Mouse (Mus musculus) testis, adult 10 weeks (tissue): Measurements from ENCODE around the gene Zfp69. TPM values are rescaled to one million over a fixed set of nuclear protein-coding genes. Genes with fewer than 3 reads are reported as not detected.

Source experiments
- polyA plus RNA-seq: library from polyadenylated mRNA; stranded (reverse); fragments of 350-450 nt; fragmentation: Illumina TruSeq; extraction: RNeasy Lipid Tissue Mini Kit (QIAGEN cat#74804); gene quantifications from one replicate; pipeline ENCODE4 v1.2.3, GENCODE M21; 2014; ENCODE audit warnings: low read depth, low replicate concordance

Zfp69 gene
- 2.3 TPM for polyA plus RNA-seq

GRCm38 (mm10) chr4:120951428-120951973, at the start of gene Zfp69:
Zfp69 (minus strand) TSS chr4:120951699.

GRCm38 (mm10) chr4:120924554-120925299, 26.8 kb downstream of the Zfp69 start, which contains the start of gene Exo5:
Exo5 (minus strand) TSS chr4:120925017.

Other genes starting within 250 kb of the Zfp69 start
- not detected for gene Kcnq4, start 203.1 kb downstream of the Zfp69 start, polyA plus RNA-seq
- gene Nfyc, start 120.1 kb downstream of the Zfp69 start, polyA plus RNA-seq: 11.8 TPM
- gene Rims3, start 96.9 kb downstream of the Zfp69 start, polyA plus RNA-seq: 0.95 TPM
- gene Exo5, start 26.7 kb downstream of the Zfp69 start, polyA plus RNA-seq: 6.2 TPM
- 26.4 TPM for gene Smap2, start 65.5 kb upstream of the Zfp69 start, polyA plus RNA-seq
- not detected for gene Col9a2, start 87.7 kb upstream of the Zfp69 start, polyA plus RNA-seq
- 28.0 TPM for gene Zmpste24, start 146.5 kb upstream of the Zfp69 start, polyA plus RNA-seq
- 1,184 TPM for gene Tmco2, start 157.5 kb upstream of the Zfp69 start, polyA plus RNA-seq